Mouse (Mus musculus): ENCODE data around the gene Scnm1.
A peak's percentile ranks its signal among the peaks of the same experiment; 100 is the strongest.

DNA sequence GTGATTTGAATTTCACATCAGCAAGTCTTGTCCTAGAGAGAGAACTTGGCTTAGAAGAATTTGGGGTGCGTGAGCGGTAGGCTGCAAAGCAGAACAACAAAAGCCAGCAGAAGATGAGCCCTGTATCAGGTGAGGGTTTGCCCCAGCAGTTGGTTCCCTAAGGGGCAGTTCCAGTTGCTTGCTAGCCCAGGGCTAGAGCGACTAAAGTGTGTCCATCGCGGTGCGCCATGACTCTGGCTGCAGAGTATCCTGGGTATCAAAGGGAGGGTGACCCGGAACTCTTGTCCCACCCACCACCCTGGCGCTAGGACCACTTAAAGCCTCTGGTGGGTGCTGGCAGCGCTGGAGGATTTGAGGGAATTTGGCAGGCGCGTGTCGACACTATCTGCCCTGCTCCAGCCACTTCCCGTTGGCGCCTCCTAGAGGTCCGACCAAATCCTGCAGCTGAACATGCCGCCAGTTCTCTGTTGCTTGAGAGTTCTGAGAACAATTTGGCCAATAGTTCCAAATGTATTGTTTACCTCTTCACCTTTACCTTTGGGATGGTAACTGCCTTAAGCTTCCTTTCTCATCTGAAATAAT, 40.3 kb upstream of the Scnm1 start:
- peak; percentile 89 for TF ChIP-seq CTCF (IDR thresholded peaks at IDR 0.05; ENCODE audit: borderline replicate concordance, insufficient read depth, low read depth, low read length)
- TF ChIP-seq POLR2A (IDR thresholded peaks at IDR 0.05; ENCODE audit: borderline replicate concordance, insufficient read depth, low read length) = no peak

Data from cerebellum, adult 2 months (tissue).